Mouse (Mus musculus) embryo, embryonic 11.5 days (tissue): ENCODE results near the gene Plekhm1.

Experiments
- DNase-seq: peaks from one replicate; pipeline ENCODE4 v3.0.0-alpha.2; 2012; ENCODE audit warnings: low read depth, low spot score

The Plekhm1 gene

DNA sequence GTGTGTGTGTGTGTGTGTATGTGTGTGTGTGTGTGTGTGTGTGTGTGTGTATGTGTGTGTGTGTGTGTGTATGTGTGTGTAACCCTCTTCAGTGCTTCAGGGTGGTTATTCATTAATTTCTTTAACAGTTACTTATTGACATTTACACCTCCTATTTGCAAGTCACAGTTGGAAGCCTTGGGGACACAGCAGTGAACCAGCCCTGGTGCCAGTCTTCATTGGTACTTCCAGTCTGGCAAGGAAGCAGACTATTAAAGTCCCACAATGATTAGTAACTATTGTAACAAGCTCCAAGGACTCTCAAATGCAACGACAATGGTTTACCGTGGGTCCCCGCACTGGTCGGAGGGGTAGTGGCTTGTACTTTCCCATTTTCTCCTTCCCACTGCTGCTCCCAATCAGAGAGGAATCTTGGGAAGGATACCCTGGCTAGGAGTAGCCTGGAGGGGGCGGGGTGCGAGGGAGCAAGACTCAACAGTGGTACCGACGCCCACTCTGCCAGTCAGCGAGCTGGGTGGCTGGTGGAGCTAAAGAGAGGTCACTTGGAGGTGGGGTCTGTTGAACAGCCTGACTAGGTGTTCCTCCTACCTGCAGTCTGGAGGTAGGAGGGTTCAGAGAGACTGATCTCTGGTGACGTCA lies 97.6 kb downstream of the Plekhm1 start:
- DNase-seq = no peak
